Mouse (Mus musculus) liver, embryonic 16.5 days (tissue): ENCODE data around the gene Canx. TPM values are rescaled to one million over a fixed set of nuclear protein-coding genes. Genes with fewer than 3 reads are reported as not detected.
A peak's percentile ranks its signal among the peaks of the same experiment; 100 is the strongest.

ENCODE experiments used
- ATAC-seq: fragments of 200-750 bp; cut with Nextera tagmentation; 2 replicates; pipeline ENCODE4 v1.8.0; 2017; ENCODE audit warnings: low read depth, mild to moderate bottlenecking, moderate number of reproducible peaks, moderate library complexity
- H3K27ac ChIP-seq: fragments of 300-500 bp; sonication (generic); 2 replicates; pipeline ENCODE4 v1.5.1; 2014; ENCODE audit warnings: mild to moderate bottlenecking, low read length
- H3K27me3 ChIP-seq: fragments of 300-500 bp; sonication (generic); 2 replicates; pipeline ENCODE4 v1.6.1; 2014; ENCODE audit warnings: low read depth, low read length, mixed read lengths; ENCODE audit not compliant: control insufficient read depth, insufficient read depth
- H3K36me3 ChIP-seq: fragments of 300-500 bp; sonication (generic); 2 replicates; pipeline ENCODE4 v1.6.1; 2014; ENCODE audit warnings: mild to moderate bottlenecking; ENCODE audit not compliant: control insufficient read depth, insufficient read depth
- H3K4me1 ChIP-seq: fragments of 300-500 bp; sonication (generic); 2 replicates; pipeline ENCODE4 v1.6.1; 2014; ENCODE audit warnings: low read depth, low read length, mixed read lengths; ENCODE audit not compliant: control insufficient read depth
- H3K4me2 ChIP-seq: fragments of 300-500 bp; sonication (generic); 2 replicates; pipeline ENCODE4 v1.6.1; 2014; ENCODE audit warnings: low read depth, low read length, mixed read lengths
- H3K4me3 ChIP-seq: fragments of 300-500 bp; sonication (generic); 2 replicates; pipeline ENCODE4 v1.5.1; 2014; ENCODE audit warnings: low read depth, mild to moderate bottlenecking, low read length
- H3K9ac ChIP-seq: fragments of 300-500 bp; sonication (generic); 2 replicates; pipeline ENCODE4 v1.6.1; 2014; ENCODE audit warnings: low read depth, low read length
- H3K9me3 ChIP-seq: fragments of 300-500 bp; sonication (generic); replicated peaks from 2 replicates; pipeline ENCODE4 v1.6.1; 2016; ENCODE audit warnings: low read length; ENCODE audit not compliant: control insufficient read depth
- WGBS: fragments of 180-500 bp; shearing (Covaris S2); extraction: QIAGEN DNeasy Blood & Tissue Kit; methylation state at CpG from one replicate; pipeline ENCODE4 v1.1.7; 2014; ENCODE audit not compliant: insufficient replicate concordance; 5-methylcytosine and 5-hydroxymethylcytosine counted together
- polyA plus RNA-seq: library from polyadenylated mRNA; unstranded; fragments of >200 nt; fragmentation: Nextera tagmentation; extraction: Ambion mirVana; gene quantifications from 2 replicates; pipeline ENCODE4 v1.2.1, GENCODE M21; 2015

Canx gene
- 172 and 184 TPM in 2 replicates for polyA plus RNA-seq

- Histone ChIP-seq H3K4me3 (peak within 1 kb of the TSS; percentile 89), H3K36me3 (no peaks in the 10 kb centered on the region), H3K27me3 (no peaks in the 10 kb centered on the region), H3K4me2 (peak within 1 kb of the TSS; percentile 84), H3K27ac (peak within 1 kb of the TSS; percentile 89), H3K4me1 (peaks cover 22% of the 10 kb centered on the region), H3K9ac (peak within 1 kb of the TSS; percentile 93), H3K9me3 (no peaks in the 10 kb centered on the region)
- under 1% methylated on average over 64 of the region's 64 CpGs for WGBS
- ATAC-seq, result peak; percentile 93
Measured at GRCm38 (mm10) chr11:50325496-50326301, at the start of gene Canx. Gene Canx, minus strand, starts transcription at chr11:50325673.

DNA sequence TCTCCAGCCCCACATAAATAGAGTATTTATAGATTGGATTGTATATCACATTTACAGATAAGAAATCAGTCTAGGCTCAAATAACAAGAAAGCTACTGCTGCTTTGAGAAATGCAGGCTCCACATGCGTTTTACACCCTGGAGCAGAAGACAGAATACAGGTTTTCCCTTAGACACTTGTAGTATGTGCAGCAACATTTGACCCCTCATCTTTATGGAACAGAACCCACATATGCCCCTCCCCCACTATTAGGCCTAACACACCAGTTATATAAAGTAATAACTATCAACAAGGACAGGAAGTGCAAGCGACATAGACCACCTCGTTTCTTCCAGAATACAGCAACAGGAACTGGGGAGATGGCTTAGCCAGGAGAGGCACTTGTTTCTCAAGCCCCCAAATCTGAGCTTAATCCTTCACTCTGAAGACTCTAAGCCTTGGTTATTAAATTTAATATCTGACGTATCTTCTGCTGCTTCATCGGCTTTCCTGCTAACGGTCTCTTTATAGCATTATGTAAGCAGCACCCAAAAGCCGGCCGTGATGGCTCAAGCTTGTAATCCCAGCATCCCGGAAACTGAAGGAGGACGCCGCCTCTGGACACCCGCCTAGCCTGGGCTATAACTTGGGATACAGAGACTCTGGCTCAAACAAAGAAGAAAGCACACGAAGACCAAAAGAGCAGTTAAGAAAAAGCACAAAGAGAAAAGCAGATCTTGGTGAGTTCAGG is 49.0 kb upstream of the Canx start:
- no peaks in the 10 kb centered on the region for H3K27me3 ChIP-seq
- H3K27ac ChIP-seq, result no peak overlapping the region
- H3K4me2 ChIP-seq, result no peak overlapping the region
- H3K9me3 ChIP-seq, result no peaks in the 10 kb centered on the region
- 81% methylated on average over 13 of the region's 13 CpGs for WGBS
- no peak overlapping the region for H3K4me3 ChIP-seq
- H3K4me1 ChIP-seq, result peaks cover 17% of the 10 kb centered on the region
- no peak for ATAC-seq
- H3K36me3 ChIP-seq, result no peaks in the 10 kb centered on the region; the same call in 1 of the 2 replicates
- H3K9ac ChIP-seq, result no peak overlapping the region

DNA sequence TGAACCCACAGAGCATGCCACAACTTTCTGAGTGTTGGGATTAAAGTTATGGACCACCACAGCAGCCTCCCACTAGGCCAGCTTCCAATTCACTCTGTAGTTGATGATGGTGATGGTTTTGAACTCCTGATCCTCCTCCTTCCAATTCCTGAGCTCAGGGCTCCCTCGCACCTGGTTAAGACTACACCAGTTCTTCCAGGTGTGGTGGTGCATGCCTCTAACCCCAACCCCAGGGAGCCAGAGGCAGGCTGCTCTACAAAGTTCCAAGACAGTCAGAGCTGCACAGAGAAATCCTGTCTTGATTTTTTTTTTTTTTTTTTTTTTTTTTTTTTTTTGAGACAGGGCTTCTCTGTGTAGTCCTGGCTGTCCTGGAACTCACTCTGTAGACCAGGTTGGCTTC is 48.1 kb upstream of the Canx start:
- Histone ChIP-seq H3K36me3 (no peaks in the 10 kb centered on the region), H3K4me1 (peaks cover 13% of the 10 kb centered on the region), H3K4me3 (no peak overlapping the region), H3K27ac (no peak overlapping the region), H3K9ac (no peak overlapping the region), H3K27me3 (no peaks in the 10 kb centered on the region), H3K9me3 (no peaks in the 10 kb centered on the region), H3K4me2 (no peak overlapping the region)
- no peak for ATAC-seq
- 76% methylated on average over 1 of the region's 1 CpGs for WGBS

GRCm38 (mm10) chr11:50373086-50373485 is 47.6 kb upstream of the Canx start:
- ATAC-seq, result no peak
- no peak overlapping the region for H3K4me2 ChIP-seq
- no peaks in the 10 kb centered on the region for H3K36me3 ChIP-seq
- H3K4me1 ChIP-seq, result peaks cover 13% of the 10 kb centered on the region
- no peak overlapping the region for H3K27ac ChIP-seq
- no peaks in the 10 kb centered on the region for H3K9me3 ChIP-seq
- H3K4me3 ChIP-seq, result no peak overlapping the region
- H3K9ac ChIP-seq, result no peak overlapping the region
- H3K27me3 ChIP-seq, result no peaks in the 10 kb centered on the region

DNA sequence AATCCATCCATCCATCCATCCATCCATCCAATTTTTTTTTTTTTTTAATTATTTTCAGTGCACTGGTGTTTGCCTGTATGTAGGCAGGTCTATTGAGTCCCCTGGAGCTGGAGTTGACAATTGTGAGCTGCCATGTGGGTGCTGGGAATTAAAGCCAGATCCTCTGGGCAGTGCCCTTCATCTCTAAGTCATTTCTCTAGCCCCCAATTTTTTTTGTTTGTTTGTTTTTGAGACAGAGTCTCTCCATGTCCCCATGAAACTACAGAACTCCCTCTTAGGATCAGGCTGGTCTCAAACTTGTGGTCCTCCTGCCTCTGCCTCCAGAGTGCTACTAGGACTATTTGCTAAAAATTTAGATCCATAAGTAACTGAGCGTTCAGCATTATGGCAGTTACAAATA is 46.4 kb upstream of the Canx start:
- H3K9me3 ChIP-seq, result no peaks in the 10 kb centered on the region
- WGBS, result 83% methylated on average over 1 of the region's 1 CpGs
- peaks cover 13% of the 10 kb centered on the region for H3K4me1 ChIP-seq
- no peak overlapping the region; the same call in 1 of the 2 replicates for H3K4me3 ChIP-seq
- no peaks in the 10 kb centered on the region for H3K27me3 ChIP-seq
- no peaks in the 10 kb centered on the region for H3K36me3 ChIP-seq
- H3K27ac ChIP-seq, result no peak overlapping the region
- no peak for ATAC-seq
- no peak overlapping the region; the same call in 1 of the 2 replicates for H3K9ac ChIP-seq
- H3K4me2 ChIP-seq, result peak overlapping the region; percentile 72

DNA sequence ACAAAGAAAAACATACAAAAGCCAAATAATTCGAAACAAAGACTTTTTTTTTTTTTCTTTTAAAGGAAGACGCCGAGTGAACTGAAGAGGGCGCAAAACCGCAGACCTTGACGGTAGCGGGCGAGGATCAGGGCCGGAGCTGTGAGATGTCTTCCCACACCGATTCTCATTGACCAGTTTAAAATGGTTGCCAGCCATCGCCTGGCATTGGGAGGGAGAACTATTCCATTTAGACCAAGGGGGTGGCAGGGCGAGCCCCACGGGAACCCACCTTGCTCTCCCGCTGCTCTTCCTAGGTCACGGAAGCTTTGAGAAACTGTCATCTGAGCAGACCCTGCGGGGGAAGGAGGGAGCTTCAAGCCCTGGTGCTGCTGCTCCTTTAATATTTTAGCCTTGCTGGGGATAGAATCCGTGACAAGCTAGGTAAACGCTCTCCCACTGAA is 45.9 kb upstream of the Canx start:
- 2% methylated on average over 18 of the region's 18 CpGs for WGBS
- Histone ChIP-seq H3K4me3 (peak overlapping the region; percentile 49), H3K4me1 (peaks cover 9% of the 10 kb centered on the region), H3K27me3 (no peaks in the 10 kb centered on the region), H3K9ac (peak overlapping the region; percentile 72), H3K27ac (no peak overlapping the region), H3K4me2 (peak overlapping the region; percentile 72), H3K36me3 (no peaks in the 10 kb centered on the region), H3K9me3 (no peaks in the 10 kb centered on the region)
- peak; percentile 50; the same call in 1 of the 2 replicates for ATAC-seq

- H3K9ac ChIP-seq, result peak overlapping the region; percentile 72
- ATAC-seq, result no peak
- no peak overlapping the region for H3K27ac ChIP-seq
- no peaks in the 10 kb centered on the region for H3K36me3 ChIP-seq
- no peaks in the 10 kb centered on the region for H3K27me3 ChIP-seq
- peak overlapping the region; percentile 72 for H3K4me2 ChIP-seq
- peaks cover 5% of the 10 kb centered on the region for H3K4me1 ChIP-seq
- H3K9me3 ChIP-seq, result no peaks in the 10 kb centered on the region
- 68% methylated on average over 4 of the region's 4 CpGs for WGBS
- H3K4me3 ChIP-seq, result no peak overlapping the region
Measured at GRCm38 (mm10) chr11:50370969-50371368, 45.5 kb upstream of the Canx start.

GRCm38 (mm10) chr11:50369360-50369911 is 44.0 kb upstream of the Canx start:
- H3K4me3 ChIP-seq, result no peak overlapping the region
- H3K27me3 ChIP-seq, result no peaks in the 10 kb centered on the region
- no peak for ATAC-seq
- H3K36me3 ChIP-seq, result no peaks in the 10 kb centered on the region
- 65% methylated on average over 5 of the region's 5 CpGs for WGBS
- no peak overlapping the region for H3K9ac ChIP-seq
- no peak overlapping the region for H3K4me2 ChIP-seq
- H3K27ac ChIP-seq, result no peak overlapping the region
- H3K4me1 ChIP-seq, result peaks cover 5% of the 10 kb centered on the region
- no peaks in the 10 kb centered on the region for H3K9me3 ChIP-seq

DNA sequence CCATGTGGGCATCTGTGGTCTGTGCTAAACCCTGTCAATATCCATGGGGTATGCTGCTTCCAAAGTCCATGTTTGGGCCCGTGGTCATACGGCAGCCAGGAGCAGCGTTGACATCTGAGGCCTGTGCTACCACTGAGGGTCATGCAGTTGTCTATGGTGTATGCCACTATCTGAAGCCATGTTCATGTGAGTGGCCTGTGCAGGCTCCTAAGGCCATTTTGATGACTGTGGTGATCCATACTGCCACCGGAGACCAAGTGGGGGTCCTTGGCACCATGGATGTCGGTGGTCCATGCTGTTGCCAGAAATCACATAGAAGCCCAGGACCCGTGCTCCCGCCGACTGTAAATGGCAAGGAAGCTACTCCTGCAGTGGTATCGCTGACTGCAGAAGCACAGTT is 42.1 kb upstream of the Canx start:
- no peak overlapping the region for H3K9ac ChIP-seq
- H3K9me3 ChIP-seq, result no peaks in the 10 kb centered on the region
- H3K4me2 ChIP-seq, result no peak overlapping the region
- H3K4me3 ChIP-seq, result no peak overlapping the region
- no peaks in the 10 kb centered on the region for H3K36me3 ChIP-seq
- no peak for ATAC-seq
- 77% methylated on average over 9 of the region's 9 CpGs for WGBS
- peaks cover 5% of the 10 kb centered on the region for H3K4me1 ChIP-seq
- no peak overlapping the region for H3K27ac ChIP-seq
- H3K27me3 ChIP-seq, result no peaks in the 10 kb centered on the region
